Mouse (Mus musculus) lung, adult 2 months (tissue): ENCODE data around the gene Fcgr4.
"Not testable (repeated sequence)": the region's sequence is repeated elsewhere in the genome, so short reads cannot be mapped to it uniquely, and the experiment has no call there.

Experiments used
- CTCF ChIP-seq: fragments of 200-500 bp; IDR thresholded peaks from 2 replicates; pipeline ENCODE4 v1.5.1; 2011; ENCODE audit warnings: mild to moderate bottlenecking, low read length, control low read depth; ENCODE audit not compliant: insufficient read depth
- POLR2A ChIP-seq: fragments of 200-500 bp; IDR thresholded peaks from 2 replicates; pipeline ENCODE4 v1.6.1; 2011; ENCODE audit warnings: low read depth, mild to moderate bottlenecking, control low read depth, low read length, borderline replicate concordance; ENCODE audit errors: extremely low read depth

- not testable (repeated sequence) for TF ChIP-seq POLR2A, CTCF
Measured at GRCm38 (mm10) chr1:171077955-171078354, 59.2 kb downstream of the Fcgr4 start.
